In genomic region chr19:43729296-43730036, GRCm38 (mm10) we compare ENCODE assay signal across 8 mouse cellular contexts. TPM values are rescaled to one million over a fixed set of nuclear protein-coding genes. Genes with fewer than 3 reads are reported as not detected.
A peak's percentile ranks its signal among the peaks of the same experiment; 100 is the strongest.
DNase-seq lines count a peak whose midpoint lies in the region; ATAC-seq lines count a peak whose summit lies in the region.

No protein-coding gene starts in this region.

- no peak for DNase-seq in lung, adult 18-20 months
- peak; percentile 33 for DNase-seq in limb, embryonic 11.5 days (ENCODE audit: low spot score)
- DNase-seq in frontal cortex, adult 2 months (ENCODE audit: extremely low spot score in 1 of 2, low spot score in 1 of 2) = no peak
- DNase-seq in right cerebral cortex, postnatal 10 days (ENCODE audit: low spot score in 2 of 2) = no peak
- no peak for DNase-seq in spleen, postnatal 36 days (ENCODE audit: low spot score in 2 of 2)

- H3K4me2 ChIP-seq in lung, embryonic 16.5 days (ENCODE audit: low read depth, low read length) = peak overlapping the region; percentile 18
- peak overlapping the region; percentile 29 for H3K4me2 ChIP-seq in forebrain, embryonic 16.5 days (ENCODE audit: low read length)
- H3K4me2 ChIP-seq in limb, embryonic 11.5 days (ENCODE audit: low read depth, severe bottlenecking) = peak overlapping the region; percentile 32; the same call in 1 of the 2 replicates
- peak overlapping the region; percentile 42 for H3K4me2 ChIP-seq in stomach, embryonic 15.5 days

- H3K36me3 ChIP-seq in lung, embryonic 16.5 days (ENCODE audit: control insufficient read depth, insufficient read depth, low read length) = peaks cover 9% of the 10 kb centered on the region
- peaks cover 23% of the 10 kb centered on the region for H3K36me3 ChIP-seq in forebrain, embryonic 16.5 days (ENCODE audit: control insufficient read depth, insufficient read depth)
- H3K36me3 ChIP-seq in limb, embryonic 11.5 days (ENCODE audit: control insufficient read depth, insufficient read depth, low read length) = peaks cover 9% of the 10 kb centered on the region
- H3K36me3 ChIP-seq in stomach, embryonic 15.5 days = peaks cover 48% of the 10 kb centered on the region

- no peaks in the 10 kb centered on the region for H3K27me3 ChIP-seq in lung, embryonic 16.5 days (ENCODE audit: control insufficient read depth, insufficient read depth, low read depth, low read length)
- H3K27me3 ChIP-seq in forebrain, embryonic 16.5 days (replicated peaks; ENCODE audit: control insufficient read depth, insufficient read depth, low read length) = no peaks in the 10 kb centered on the region
- H3K27me3 ChIP-seq in limb, embryonic 11.5 days (ENCODE audit: control insufficient read depth, insufficient read depth, low read length) = no peaks in the 10 kb centered on the region
- no peaks in the 10 kb centered on the region for H3K27me3 ChIP-seq in stomach, embryonic 15.5 days (replicated peaks)

- WGBS in lung, embryonic 16.5 days = 38% methylated on average over 22 of the region's 22 CpGs
- 48% methylated on average over 22 of the region's 22 CpGs for WGBS in forebrain, embryonic 16.5 days
- 42% methylated on average over 22 of the region's 22 CpGs for WGBS in limb, embryonic 11.5 days
- WGBS in stomach, embryonic 15.5 days = 44% methylated on average over 22 of the region's 22 CpGs

- no peaks in the 10 kb centered on the region; the same call in 1 of the 2 replicates for H3K4me1 ChIP-seq in lung, embryonic 16.5 days (replicated peaks; ENCODE audit: control insufficient read depth, insufficient read depth, low read length)
- no peaks in the 10 kb centered on the region for H3K4me1 ChIP-seq in forebrain, embryonic 16.5 days (replicated peaks; ENCODE audit: control insufficient read depth, insufficient read depth, low read length)
- no peaks in the 10 kb centered on the region for H3K4me1 ChIP-seq in limb, embryonic 11.5 days (ENCODE audit: control insufficient read depth, insufficient read depth, low read length)
- no peaks in the 10 kb centered on the region for H3K4me1 ChIP-seq in stomach, embryonic 15.5 days

- no peaks in the 10 kb centered on the region for H3K9me3 ChIP-seq in lung, embryonic 16.5 days (ENCODE audit: control insufficient read depth, low read length)
- no peaks in the 10 kb centered on the region for H3K9me3 ChIP-seq in forebrain, embryonic 16.5 days (ENCODE audit: control insufficient read depth, low read length)
- no peaks in the 10 kb centered on the region for H3K9me3 ChIP-seq in limb, embryonic 11.5 days (ENCODE audit: control insufficient read depth, low read length)
- H3K9me3 ChIP-seq in stomach, embryonic 15.5 days = no peaks in the 10 kb centered on the region

- H3K27ac ChIP-seq in lung, embryonic 16.5 days (ENCODE audit: low read length) = no peak overlapping the region
- no peak overlapping the region for H3K27ac ChIP-seq in forebrain, embryonic 16.5 days (ENCODE audit: low read length)
- H3K27ac ChIP-seq in limb, embryonic 11.5 days (replicated peaks; ENCODE audit: low read depth, low read length) = 0 out of 2 replicates have a peak overlapping the region, but pooled peaks have one; percentile 42
- H3K27ac ChIP-seq in stomach, embryonic 15.5 days = no peak overlapping the region

- peak; percentile 47; the same call in 1 of the 2 replicates for ATAC-seq in lung, embryonic 16.5 days (ENCODE audit: low read depth)
- no peak for ATAC-seq in forebrain, embryonic 16.5 days
- no peak for ATAC-seq in limb, embryonic 11.5 days (ENCODE audit: insufficient number of reproducible peaks, low FRiP score, low TSS enrichment, low read depth)
- no peak for ATAC-seq in stomach, embryonic 15.5 days (ENCODE audit: insufficient read depth, low FRiP score, low read depth)

- H3K9ac ChIP-seq in lung, embryonic 16.5 days (ENCODE audit: low read length) = peak overlapping the region; percentile 16; the same call in 1 of the 2 replicates
- 0 out of 2 replicates have a peak overlapping the region, but pooled peaks have one; percentile 14 for H3K9ac ChIP-seq in forebrain, embryonic 16.5 days (replicated peaks; ENCODE audit: low read depth, low read length)
- peak overlapping the region; percentile 8; the same call in 1 of the 2 replicates for H3K9ac ChIP-seq in limb, embryonic 11.5 days (ENCODE audit: low read length)
- no peak overlapping the region for H3K9ac ChIP-seq in stomach, embryonic 15.5 days

- H3K4me3 ChIP-seq in lung, embryonic 16.5 days (ENCODE audit: low read length) = peak overlapping the region; percentile 23
- H3K4me3 ChIP-seq in forebrain, embryonic 16.5 days (replicated peaks; ENCODE audit: low read length) = no peak overlapping the region
- H3K4me3 ChIP-seq in limb, embryonic 11.5 days (ENCODE audit: low read depth, low read length) = no peak overlapping the region
- peak overlapping the region; percentile 28 for H3K4me3 ChIP-seq in stomach, embryonic 15.5 days (replicated peaks)

RNA-seq across cellular contexts. Expression of gene Cutc, which starts 23.3 kb away (rescaled TPM):
- polyA plus RNA-seq in lung, embryonic 16.5 days (2015; fragmentation: Nextera tagmentation; extraction: Ambion mirVana) = 12.4 and 14.1 TPM in 2 replicates
- polyA plus RNA-seq in forebrain, embryonic 16.5 days (2015; fragmentation: Nextera tagmentation; extraction: Ambion mirVana) = 6.5 and 7.8 TPM in 2 replicates
- 11.6 and 12.3 TPM in 2 replicates for polyA plus RNA-seq in limb, embryonic 11.5 days (2014; fragmentation: Nextera tagmentation; extraction: Ambion mirVana)
- polyA plus RNA-seq in stomach, embryonic 15.5 days (2015; fragmentation: Nextera tagmentation; extraction: Ambion mirVana) = 18.3 and 18.7 TPM in 2 replicates
- 8.1 and 8.7 TPM in 2 replicates for polyA plus RNA-seq in frontal cortex, adult 2 months (2012; rRNA removed)

RNA-seq across cellular contexts. Expression of gene Cox15, which starts 23.3 kb away (rescaled TPM):
- polyA plus RNA-seq in lung, embryonic 16.5 days (2015; fragmentation: Nextera tagmentation; extraction: Ambion mirVana) = 10.6 and 11.0 TPM in 2 replicates
- polyA plus RNA-seq in forebrain, embryonic 16.5 days (2015; fragmentation: Nextera tagmentation; extraction: Ambion mirVana) = 10.4 and 11.8 TPM in 2 replicates
- 9.3 and 11.0 TPM in 2 replicates for polyA plus RNA-seq in limb, embryonic 11.5 days (2014; fragmentation: Nextera tagmentation; extraction: Ambion mirVana)
- 10.1 and 13.3 TPM in 2 replicates for polyA plus RNA-seq in stomach, embryonic 15.5 days (2015; fragmentation: Nextera tagmentation; extraction: Ambion mirVana)
- 15.0 and 15.4 TPM in 2 replicates for polyA plus RNA-seq in frontal cortex, adult 2 months (2012; rRNA removed)

RNA-seq across cellular contexts. Expression of gene Entpd7, which starts 40.0 kb away (rescaled TPM):
- polyA plus RNA-seq in lung, embryonic 16.5 days (2015; fragmentation: Nextera tagmentation; extraction: Ambion mirVana) = 9.2 and 9.5 TPM in 2 replicates
- polyA plus RNA-seq in forebrain, embryonic 16.5 days (2015; fragmentation: Nextera tagmentation; extraction: Ambion mirVana) = 8.9 and 9.6 TPM in 2 replicates
- 13.7 and 16.7 TPM in 2 replicates for polyA plus RNA-seq in limb, embryonic 11.5 days (2014; fragmentation: Nextera tagmentation; extraction: Ambion mirVana)
- 14.5 and 20.5 TPM in 2 replicates for polyA plus RNA-seq in stomach, embryonic 15.5 days (2015; fragmentation: Nextera tagmentation; extraction: Ambion mirVana)
- polyA plus RNA-seq in frontal cortex, adult 2 months (2012; rRNA removed) = 8.7 and 9.3 TPM in 2 replicates

RNA-seq across cellular contexts. Expression of gene Abcc2, which starts 52.5 kb away (rescaled TPM):
- polyA plus RNA-seq in lung, embryonic 16.5 days (2015; fragmentation: Nextera tagmentation; extraction: Ambion mirVana) = 0.18 TPM in 1 of 2 replicates, not detected in the other
- not detected in 2 replicates for polyA plus RNA-seq in forebrain, embryonic 16.5 days (2015; fragmentation: Nextera tagmentation; extraction: Ambion mirVana)
- 0.05 and 0.31 TPM in 2 replicates for polyA plus RNA-seq in limb, embryonic 11.5 days (2014; fragmentation: Nextera tagmentation; extraction: Ambion mirVana)
- polyA plus RNA-seq in stomach, embryonic 15.5 days (2015; fragmentation: Nextera tagmentation; extraction: Ambion mirVana) = 2.0 and 5.4 TPM in 2 replicates
- polyA plus RNA-seq in frontal cortex, adult 2 months (2012; rRNA removed) = 0.30 and 0.55 TPM in 2 replicates

RNA-seq across cellular contexts. Expression of gene Slc25a28, which starts 54.8 kb away (rescaled TPM):
- polyA plus RNA-seq in lung, embryonic 16.5 days (2015; fragmentation: Nextera tagmentation; extraction: Ambion mirVana) = 9.1 and 12.2 TPM in 2 replicates
- 15.6 and 16.4 TPM in 2 replicates for polyA plus RNA-seq in forebrain, embryonic 16.5 days (2015; fragmentation: Nextera tagmentation; extraction: Ambion mirVana)
- 10.3 and 11.2 TPM in 2 replicates for polyA plus RNA-seq in limb, embryonic 11.5 days (2014; fragmentation: Nextera tagmentation; extraction: Ambion mirVana)
- polyA plus RNA-seq in stomach, embryonic 15.5 days (2015; fragmentation: Nextera tagmentation; extraction: Ambion mirVana) = 15.8 and 15.9 TPM in 2 replicates
- 101 and 102 TPM in 2 replicates for polyA plus RNA-seq in frontal cortex, adult 2 months (2012; rRNA removed)

Comparison
In these comparisons a context has a peak if more than half of its experiments do, and no peak if none do; other contexts are left out.
1. H3K4me3 ChIP-seq: peak in lung, embryonic 16.5 days (single experiment) and stomach, embryonic 15.5 days (single experiment); none in forebrain, embryonic 16.5 days (single experiment) and limb, embryonic 11.5 days (single experiment).
2. Peak in every context shown above with its lines, with median percentiles within 50 percentile points of each other: H3K4me2 ChIP-seq.